Mouse (Mus musculus) layer of hippocampus, adult 18-20 months (tissue): ENCODE results near the gene G6pd2. TPM values are rescaled to one million over a fixed set of nuclear protein-coding genes. Genes with fewer than 3 reads are reported as not detected.

ENCODE experiments used
- DNase-seq, 2 experiments: peaks; one replicate each; pipeline ENCODE4 v3.0.0; 2022; ENCODE audit warnings: low spot score in 2 of 2
- long read RNA-seq: library from polyadenylated mRNA; stranded (forward); transcript quantifications from one replicate; pipeline ENCODE4 v2.0.0, GENCODE M21; 2021
- total RNA-seq, 2 experiments: library from RNA; stranded (reverse); gene quantifications; 2 replicates each; pipeline ENCODE4 v1.2.3; 2021

The G6pd2 gene
- total RNA-seq, result not detected
- long read RNA-seq, result 0 reads

DNA sequence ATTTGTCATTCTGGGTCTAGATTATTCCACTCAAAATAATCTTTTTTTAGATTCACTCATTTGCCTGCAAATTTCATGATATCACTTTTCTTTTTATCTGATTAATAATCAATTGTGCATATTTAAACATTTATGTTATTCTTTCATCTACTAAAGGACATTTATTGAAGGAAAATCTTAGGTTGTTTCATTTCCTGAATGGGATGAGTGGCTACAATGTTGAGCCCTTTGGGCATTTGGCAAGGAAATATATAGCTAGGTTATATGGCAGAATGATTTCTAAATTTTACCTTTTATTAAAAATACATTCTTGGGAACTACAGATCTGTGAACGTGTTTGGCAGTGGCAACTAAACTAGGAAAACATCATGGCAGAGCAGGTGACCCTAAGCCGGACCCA lies at the start of gene G6pd2:
G6pd2 (plus strand) TSS at position 301 of the 400 bp plus-strand sequence.
- no peak for DNase-seq

DNA sequence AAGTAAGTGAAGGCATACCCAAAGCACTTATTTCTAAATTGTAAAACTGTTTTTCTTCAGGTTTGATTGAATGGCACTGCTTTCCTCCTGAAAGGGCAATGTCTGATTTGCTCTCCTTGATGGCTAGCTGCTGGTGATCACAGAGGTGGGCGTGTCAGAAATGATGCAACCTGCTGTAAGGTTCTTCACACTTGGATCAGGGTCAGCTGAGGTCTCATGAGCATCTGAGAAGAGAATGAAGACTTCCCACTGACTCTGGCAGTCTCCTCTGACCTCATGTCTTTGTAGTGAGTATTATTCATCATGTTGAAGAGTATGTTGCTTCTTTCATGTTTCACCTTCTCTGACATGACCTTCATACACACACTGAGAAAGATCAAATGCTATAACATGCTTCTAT lies 44.4 kb upstream of the G6pd2 start:
- no peak for DNase-seq

DNA sequence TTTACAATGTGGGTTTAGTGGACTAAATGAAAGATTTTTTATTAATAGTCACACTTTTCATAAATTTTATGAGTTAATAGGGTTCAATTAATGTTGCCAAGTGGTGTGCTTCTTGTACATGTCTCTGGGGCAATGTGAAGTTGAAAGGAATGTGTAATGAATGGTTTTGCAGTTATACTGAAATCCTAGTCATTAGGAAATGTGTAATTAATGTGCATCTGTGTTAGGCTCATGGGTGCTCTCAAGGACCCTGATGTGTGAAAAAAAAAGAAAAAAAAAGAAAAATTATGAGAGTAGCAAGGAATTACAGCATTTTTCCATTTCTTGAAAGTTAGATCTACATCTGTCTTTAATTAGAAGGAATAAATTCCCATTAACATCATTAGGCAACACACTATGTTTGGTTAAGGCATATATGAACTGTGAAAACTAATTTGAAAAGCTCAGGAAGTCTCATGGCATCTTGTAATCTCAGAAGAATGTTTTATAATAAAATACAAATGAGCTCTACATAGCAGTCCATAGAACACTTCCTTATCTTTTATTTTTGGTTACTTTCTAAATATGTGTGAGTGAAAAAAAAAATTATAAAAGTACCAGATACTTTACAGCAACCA lies 24.4 kb downstream of the G6pd2 start:
- DNase-seq, result no peak

DNA sequence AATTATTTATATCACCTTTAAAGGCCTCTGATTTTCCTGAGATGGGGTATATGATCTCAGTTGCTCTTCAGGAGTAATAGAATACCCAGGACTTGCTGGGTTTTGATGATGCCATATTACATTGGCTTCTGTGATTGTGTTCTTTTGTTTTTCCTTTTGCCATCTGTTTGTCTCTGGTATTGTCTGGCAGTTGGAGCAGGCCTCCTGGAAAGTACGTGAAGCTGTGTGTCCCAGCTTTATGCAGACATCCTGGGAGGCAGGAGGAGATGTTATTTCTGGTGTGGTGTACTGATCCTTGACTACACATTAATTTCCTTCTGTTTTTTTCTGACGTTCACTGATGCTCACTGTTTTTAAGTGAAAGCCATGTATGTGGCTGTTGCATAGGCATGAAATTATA lies 35.3 kb downstream of the G6pd2 start:
- peak; percentile 18 to 57 for DNase-seq
